Comparison of ENCODE assay signal across 13 mouse cellular contexts in the genomic region with DNA sequence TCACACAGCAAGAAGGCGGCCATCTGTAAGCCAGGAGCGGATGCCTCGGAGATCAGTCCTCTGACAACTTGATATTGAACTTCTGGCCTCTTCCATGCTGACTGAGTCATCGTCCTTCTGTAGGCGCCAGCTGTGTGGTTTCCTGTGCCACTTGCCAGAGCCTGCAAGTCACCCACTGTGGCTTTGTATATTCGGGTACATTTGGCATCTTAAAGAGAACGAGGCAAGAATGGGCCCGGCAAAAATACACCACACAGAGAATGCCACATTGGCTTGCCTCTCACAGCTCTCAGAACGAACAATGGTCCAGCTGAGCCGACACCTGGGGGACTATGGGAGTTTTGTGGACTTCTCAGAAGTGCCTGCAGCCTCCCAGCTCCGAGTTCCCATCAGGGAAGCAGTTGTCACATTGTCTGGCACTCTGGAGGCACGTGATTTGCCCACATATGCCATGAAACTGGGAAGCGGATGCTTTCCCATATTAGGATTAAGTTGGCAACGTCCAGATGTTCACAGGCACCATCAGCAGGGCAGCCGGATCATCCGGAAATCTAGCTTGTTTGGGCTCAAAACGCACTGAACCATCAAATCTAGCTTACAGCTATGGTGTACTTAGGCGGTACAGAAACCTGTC. TPM values are rescaled to one million over a fixed set of nuclear protein-coding genes. Genes with fewer than 3 reads are reported as not detected.
DNase-seq lines count a peak whose midpoint lies in the region.
"Had no signal": no experiment of that assay in that cellular context is flagged by ENCODE, and none has a peak within 500 bp of the region (broad histone marks: within the 10 kb centered on the region; RNA-seq: fewer than 3 reads in every experiment).

No protein-coding gene starts in this region.

- DNase-seq in frontal cortex, postnatal 36 days (ENCODE audit: low spot score in 2 of 2), result peak; percentile 44 to 47
- DNase-seq in frontal cortex, postnatal 25 days (ENCODE audit: low spot score in 2 of 2), result no peak
- DNase-seq in lung, postnatal 25 days (ENCODE audit: low spot score), result peak; percentile 23
- DNase-seq in lung, postnatal 4 days, result no peak
- peak; percentile 43 for DNase-seq in Muller cell, postnatal 12 days (ENCODE audit: inconsistent ontology term)
- peak; percentile 22 to 56 for DNase-seq in left cerebral cortex, adult 18-20 months (ENCODE audit: low spot score in 2 of 2)
- DNase-seq in urinary bladder, postnatal 36 days (ENCODE audit: low spot score in 2 of 2), result no peak
- no peak for DNase-seq in urinary bladder, postnatal 4 days (ENCODE audit: low spot score in 2 of 2)
- DNase-seq: heart, adult 18-20 months; heart, postnatal 10 days; kidney, adult 2 months; kidney, postnatal 4 days; thymus, postnatal 25 days had no signal

RNA-seq across cellular contexts. Expression of a gene that starts 38.9 kb away (rescaled TPM):
- 10 to 100 TPM; 14.3 to 14.7 TPM for total RNA-seq in left cerebral cortex, adult 18-20 months (2021)
- total RNA-seq: heart, adult 18-20 months had no signal

Comparison
In these comparisons a context has a peak if more than half of its experiments do, and no peak if none do; other contexts are left out.
1. DNase-seq: peak in frontal cortex, postnatal 36 days (2 of 2), lung, postnatal 25 days (single experiment), Muller cell, postnatal 12 days (single experiment) and left cerebral cortex, adult 18-20 months (2 of 2); none in frontal cortex, postnatal 25 days (0 of 2), lung, postnatal 4 days (0 of 2), urinary bladder, postnatal 36 days (0 of 2) and urinary bladder, postnatal 4 days (0 of 2).